Mouse (Mus musculus): Measurements from ENCODE around the gene Zbtb2.

DNA sequence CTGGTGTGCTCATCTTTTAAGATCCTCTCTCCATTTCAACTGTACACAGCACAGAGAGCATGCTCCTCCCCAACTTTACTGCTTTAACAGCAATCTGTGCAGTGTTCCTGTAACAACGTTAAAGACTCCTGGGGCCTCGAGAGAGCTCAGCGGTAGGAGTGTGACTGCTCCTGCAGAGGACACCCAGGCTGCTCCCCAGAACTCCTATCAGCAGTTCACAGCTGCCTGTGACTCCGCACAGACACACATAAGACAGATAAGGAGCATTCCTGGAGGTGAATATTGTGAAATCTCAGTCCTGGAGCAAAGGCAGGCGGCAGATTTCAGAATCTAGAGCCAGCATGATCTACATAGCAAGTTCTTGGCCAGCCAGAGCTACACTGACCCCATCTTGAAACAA, 17.6 kb upstream of the Zbtb2 start:
- no peak for TF ChIP-seq CTCF (IDR thresholded peaks at IDR 0.05; ENCODE audit: insufficient read depth, low read length)
- TF ChIP-seq POLR2A (IDR thresholded peaks at IDR 0.05; ENCODE audit: borderline replicate concordance, extremely low read depth, low read depth, low read length), result no peak
